ENCODE assay signal across 9 mouse cellular contexts in the genomic region with DNA sequence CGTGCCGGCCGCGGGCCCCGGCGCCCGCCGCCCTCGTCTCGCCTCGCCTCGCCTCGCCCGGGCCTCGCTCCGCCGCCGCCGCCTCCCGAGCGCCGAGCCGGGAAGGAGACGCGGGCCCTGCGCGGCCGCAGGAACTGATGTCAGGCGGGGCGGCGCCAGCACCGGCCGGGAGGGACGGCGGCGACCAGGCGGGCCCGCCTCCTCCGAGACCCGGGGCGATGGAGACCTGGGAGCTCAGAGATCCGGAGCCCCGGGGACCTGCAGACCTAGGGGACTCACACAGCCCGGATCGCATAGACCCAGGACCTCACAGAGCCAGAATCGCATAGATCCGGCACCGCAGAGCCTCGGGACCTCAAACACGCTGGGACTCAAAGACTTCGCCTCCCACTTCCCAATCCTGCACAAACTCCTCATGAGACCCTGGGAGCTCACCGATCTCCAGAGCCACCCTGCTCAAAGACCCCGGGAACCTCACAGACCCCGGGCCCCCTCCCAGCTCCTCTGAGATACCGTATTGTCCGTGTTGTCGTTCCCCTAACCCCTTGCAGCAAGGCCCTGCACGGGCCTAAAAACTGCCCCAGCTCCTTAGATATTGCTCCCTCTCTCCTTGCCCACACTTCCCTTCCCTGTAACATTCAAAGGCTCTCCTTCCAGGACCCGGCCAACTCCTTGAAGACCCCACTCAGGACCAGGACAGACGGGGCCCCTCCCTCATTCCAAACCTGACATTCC. TPM values are rescaled to one million over a fixed set of nuclear protein-coding genes. Genes with fewer than 3 reads are reported as not detected.
DNase-seq lines count a peak whose midpoint lies in the region; ATAC-seq and TF ChIP-seq lines count a peak whose summit lies in the region.
"Had no signal": no experiment of that assay in that cellular context is flagged by ENCODE, and none has a peak within 500 bp of the region (broad histone marks: within the 10 kb centered on the region; RNA-seq: fewer than 3 reads in every experiment).

No protein-coding gene starts in this region.

- no peak for TF ChIP-seq EP300 in MEL (IDR thresholded peaks at IDR 0.05; ENCODE audit: low read depth in 1 of 2, low read length in 2 of 2)

- TF ChIP-seq RAD21 in MEL (IDR thresholded peaks at IDR 0.05; ENCODE audit: low read depth, low read length), result no peak

- no peak for TF ChIP-seq CTCF in MEL (IDR thresholded peaks at IDR 0.05 in 2 of 3, conservative IDR thresholded peaks at IDR 0.05 in 1 of 3; ENCODE audit: control insufficient read depth in 1 of 3, insufficient read depth in 1 of 3, low read depth in 2 of 3, low read length in 3 of 3, poor library complexity in 1 of 3, severe bottlenecking in 1 of 3)

- peak; percentile 75 to 84 for TF ChIP-seq POLR2A in MEL (IDR thresholded peaks at IDR 0.05; ENCODE audit: control insufficient read depth in 1 of 2, insufficient read depth in 1 of 2, low read depth in 1 of 2, low read length in 2 of 2, poor library complexity in 1 of 2)

- peak; percentile 70 for DNase-seq in MEL (ENCODE audit: low read depth, low spot score)
- DNase-seq in cerebellum, adult 11-12 months, result peak; percentile 77
- peak; percentile 64 to 81 for DNase-seq in layer of hippocampus, postnatal 10 days (ENCODE audit: low spot score in 2 of 2)
- DNase-seq in lung, postnatal 25 days (ENCODE audit: low spot score), result peak; percentile 74
- DNase-seq in retina, embryonic 14.5 days (ENCODE audit: low spot score), result peak; percentile 71
- DNase-seq in thymus, postnatal 4 days, result peak; percentile 82

- H3K4me2 ChIP-seq in forebrain, embryonic 15.5 days (replicated peaks), result peak overlapping the region; percentile 69

- peaks cover 16% of the 10 kb centered on the region for H3K79me2 ChIP-seq in MEL (ENCODE audit: control insufficient read depth, insufficient read depth, low read length, poor library complexity)

- ATAC-seq in forebrain, embryonic 15.5 days (replicated peaks), result peak; percentile 92
- peak; percentile 70 to 77 for ATAC-seq in hematopoietic stem cell, adult 5-6 weeks (replicated peaks in 1 of 2; ENCODE audit: insufficient read depth in 1 of 2, low FRiP score in 2 of 2, low TSS enrichment in 1 of 2, low read depth in 1 of 2, poor library complexity in 2 of 2, severe bottlenecking in 2 of 2)

- H3K36me3 ChIP-seq in MEL (ENCODE audit: control insufficient read depth in 1 of 2, insufficient read depth in 2 of 2, low read length in 2 of 2), result peaks cover 0 to 10% of the 10 kb centered on the region in 2 experiments; a peak in 2 of 4 replicates
- no peaks in the 10 kb centered on the region; the same call in 1 of the 2 replicates for H3K36me3 ChIP-seq in forebrain, embryonic 15.5 days

- H3K4me1 ChIP-seq in MEL (ENCODE audit: control insufficient read depth in 1 of 2, insufficient read depth in 2 of 2, low read length in 2 of 2), result peaks cover 4 to 15% of the 10 kb centered on the region in 2 experiments; a peak in 3 of 4 replicates
- H3K4me1 ChIP-seq in forebrain, embryonic 15.5 days, result peaks cover 17% of the 10 kb centered on the region

- no peaks in the 10 kb centered on the region for H3K27me3 ChIP-seq in MEL (ENCODE audit: control insufficient read depth in 1 of 2, insufficient read depth in 2 of 2, low read length in 2 of 2)
- no peaks in the 10 kb centered on the region for H3K27me3 ChIP-seq in forebrain, embryonic 15.5 days

- H3K9ac ChIP-seq in MEL (ENCODE audit: control insufficient read depth, low read depth, low read length, poor library complexity, severe bottlenecking), result peak overlapping the region; percentile 89
- peak overlapping the region; percentile 94 for H3K9ac ChIP-seq in forebrain, embryonic 15.5 days (replicated peaks)

- no peaks in the 10 kb centered on the region for H3K9me3 ChIP-seq in MEL (replicated peaks; ENCODE audit: insufficient read depth, low read length)
- no peaks in the 10 kb centered on the region for H3K9me3 ChIP-seq in forebrain, embryonic 15.5 days

- H3K27ac ChIP-seq in MEL (ENCODE audit: control insufficient read depth, low read depth, low read length), result no peak overlapping the region
- H3K27ac ChIP-seq in forebrain, embryonic 15.5 days (replicated peaks), result peak overlapping the region; percentile 74

- under 1% methylated on average over 56 of the region's 60 CpGs for WGBS in forebrain, embryonic 15.5 days

- H3K4me3 ChIP-seq in MEL (ENCODE audit: control insufficient read depth in 1 of 2, insufficient read depth in 1 of 2, low read depth in 2 of 2, low read length in 2 of 2), result peak overlapping the region; percentile 85 to 100
- H3K4me3 ChIP-seq in forebrain, embryonic 15.5 days, result peak overlapping the region; percentile 93

TF ChIP-seq in MEL, 35 proteins besides CTCF, POLR2A, EP300 and RAD21:
- TF ChIP-seq HCFC1 (IDR thresholded peaks at IDR 0.05; ENCODE audit: low read depth, low read length) (peak; percentile 35; the same call in 1 of the 2 replicates), GABPA (IDR thresholded peaks at IDR 0.05; ENCODE audit: low read depth, low read length) (no peak), ZMIZ1 (IDR thresholded peaks at IDR 0.05; ENCODE audit: low read depth, low read length) (peak; percentile 62), MYB (IDR thresholded peaks at IDR 0.05; ENCODE audit: low read depth, low read length) (no peak), MEF2A (IDR thresholded peaks at IDR 0.05; ENCODE audit: extremely low read depth, insufficient replicate concordance, low read depth, low read length, poor library complexity, severe bottlenecking) (no peak), USF1 (IDR thresholded peaks at IDR 0.05; ENCODE audit: low read depth, low read length) (0 out of 2 replicates have a peak, but pooled peaks have one; percentile 2), USF2 (IDR thresholded peaks at IDR 0.05; ENCODE audit: borderline replicate concordance in 1 of 2, insufficient read depth in 1 of 2, low read depth in 1 of 2, low read length in 2 of 2) (no peak), MAFK (IDR thresholded peaks at IDR 0.05; ENCODE audit: borderline replicate concordance, low read depth, low read length) (no peak), E2F4 (IDR thresholded peaks at IDR 0.05; ENCODE audit: borderline replicate concordance, low read depth, low read length) (no peak), MYC (IDR thresholded peaks at IDR 0.05; ENCODE audit: low read depth, low read length) (no peak), ZNF384 (IDR thresholded peaks at IDR 0.05; ENCODE audit: low read depth, low read length) (no peak), POLR2AphosphoS2 (IDR thresholded peaks at IDR 0.05; ENCODE audit: low read length) (no peak), ZKSCAN1 (IDR thresholded peaks at IDR 0.05; ENCODE audit: low read depth, low read length) (no peak), TAL1 (IDR thresholded peaks at IDR 0.05; ENCODE audit: low read length) (no peak), JUND (IDR thresholded peaks at IDR 0.05; ENCODE audit: low read depth, low read length) (no peak), ELF1 (IDR thresholded peaks at IDR 0.05; ENCODE audit: low read depth, low read length) (no peak), CHD1 (IDR thresholded peaks at IDR 0.05; ENCODE audit: low read depth, low read length) (no peak), KAT2A (conservative IDR thresholded peaks at IDR 0.05; ENCODE audit: low read depth, low read length) (no peak), UBTF (IDR thresholded peaks at IDR 0.05; ENCODE audit: borderline replicate concordance, insufficient read depth, low read depth, low read length) (peak; percentile 49; the same call in 1 of the 2 replicates), MAX (IDR thresholded peaks at IDR 0.05; ENCODE audit: low read length) (no peak), GATA1 (IDR thresholded peaks at IDR 0.05; ENCODE audit: low read depth, low read length) (no peak), ETS1 (IDR thresholded peaks at IDR 0.05; ENCODE audit: low read depth, low read length) (no peak), NRF1 (IDR thresholded peaks at IDR 0.05; ENCODE audit: insufficient read depth, low read depth, low read length, poor library complexity, severe bottlenecking) (peak; percentile 50; the same call in 1 of the 2 replicates), ZC3H11A (IDR thresholded peaks at IDR 0.05; ENCODE audit: low read depth, low read length) (no peak)

RNA-seq across cellular contexts. Expression of a gene that starts 0.5 kb away (rescaled TPM):
- 4.8 and 6.5 TPM in 2 replicates for total RNA-seq in MEL (2012; rRNA removed)
- polyA plus RNA-seq in MEL (2012; ENCODE audit: insufficient read depth in 1 of 2, insufficient read length in 2 of 2, low read depth in 1 of 2, low replicate concordance in 2 of 2, missing spikeins in 1 of 2), result 10 to 100 TPM in 1 of 2 experiments, not detected in 1; 15.4 TPM
- polyA plus RNA-seq in forebrain, embryonic 15.5 days (2015; fragmentation: Nextera tagmentation; extraction: Ambion mirVana), result 7.6 TPM in 2 replicates
- 9.9 and 16.5 TPM in 2 replicates for total RNA-seq in hematopoietic stem cell, adult 5-6 weeks (2017)
- total RNA-seq in layer of hippocampus, postnatal 10 days (2021), result 10 to 100 TPM; 55.8 to 57.4 TPM

RNA-seq across cellular contexts. Expression of a gene that starts 21.2 kb away (rescaled TPM):
- 7.7 and 8.8 TPM in 2 replicates for total RNA-seq in MEL (2012; rRNA removed)
- not detected for polyA plus RNA-seq in MEL (2012; ENCODE audit: insufficient read depth in 1 of 2, insufficient read length in 2 of 2, low read depth in 1 of 2, low replicate concordance in 2 of 2, missing spikeins in 1 of 2)
- not detected in 2 replicates for polyA plus RNA-seq in forebrain, embryonic 15.5 days (2015; fragmentation: Nextera tagmentation; extraction: Ambion mirVana)
- total RNA-seq in hematopoietic stem cell, adult 5-6 weeks (2017), result 4.7 and 15.7 TPM in 2 replicates
- total RNA-seq in layer of hippocampus, postnatal 10 days (2021), result 1 to 10 TPM in 1 of 2 experiments, under 1 TPM in 1; 0.87 to 1.6 TPM
- total RNA-seq: left cerebral cortex, postnatal 14 days had no signal

RNA-seq across cellular contexts. Expression of a gene that starts 40.6 kb away (rescaled TPM):
- not detected in 2 replicates for total RNA-seq in MEL (2012; rRNA removed)
- polyA plus RNA-seq in MEL (2012; ENCODE audit: insufficient read depth in 1 of 2, insufficient read length in 2 of 2, low read depth in 1 of 2, low replicate concordance in 2 of 2, missing spikeins in 1 of 2), result under 1 TPM in 1 of 2 experiments, not detected in 1; 0.10 TPM
- polyA plus RNA-seq in forebrain, embryonic 15.5 days (2015; fragmentation: Nextera tagmentation; extraction: Ambion mirVana), result 0.06 and 0.14 TPM in 2 replicates
- not detected in 2 replicates for total RNA-seq in hematopoietic stem cell, adult 5-6 weeks (2017)
- 1 to 10 TPM; 2.4 TPM for total RNA-seq in layer of hippocampus, postnatal 10 days (2021)

RNA-seq across cellular contexts. Expression of a gene that starts 45.7 kb away (rescaled TPM):
- total RNA-seq in MEL (2012; rRNA removed), result not detected in 2 replicates
- under 1 TPM in 1 of 2 experiments, not detected in 1; 0.21 TPM for polyA plus RNA-seq in MEL (2012; ENCODE audit: insufficient read depth in 1 of 2, insufficient read length in 2 of 2, low read depth in 1 of 2, low replicate concordance in 2 of 2, missing spikeins in 1 of 2)
- polyA plus RNA-seq in forebrain, embryonic 15.5 days (2015; fragmentation: Nextera tagmentation; extraction: Ambion mirVana), result 0.17 TPM in 2 replicates
- 0.60 and 0.63 TPM in 2 replicates for total RNA-seq in hematopoietic stem cell, adult 5-6 weeks (2017)
- total RNA-seq in layer of hippocampus, postnatal 10 days (2021), result under 1 TPM; 0.69 to 0.98 TPM

RNA-seq across cellular contexts. Expression of a gene that starts 58.3 kb away (rescaled TPM):
- not detected in 2 replicates for total RNA-seq in MEL (2012; rRNA removed)
- not detected for polyA plus RNA-seq in MEL (2012; ENCODE audit: insufficient read depth in 1 of 2, insufficient read length in 2 of 2, low read depth in 1 of 2, low replicate concordance in 2 of 2, missing spikeins in 1 of 2)
- 17.4 and 22.6 TPM in 2 replicates for polyA plus RNA-seq in forebrain, embryonic 15.5 days (2015; fragmentation: Nextera tagmentation; extraction: Ambion mirVana)
- total RNA-seq in hematopoietic stem cell, adult 5-6 weeks (2017), result 0.13 and 0.35 TPM in 2 replicates
- total RNA-seq in layer of hippocampus, postnatal 10 days (2021), result 1 to 10 TPM; 4.6 to 5.0 TPM
